Mouse (Mus musculus) limb, embryonic 12.5 days (tissue): ENCODE results near the gene Hoxd13. TPM values are rescaled to one million over a fixed set of nuclear protein-coding genes. Genes with fewer than 3 reads are reported as not detected.

Experiments used
- ATAC-seq: fragments of 200-750 bp; cut with Nextera tagmentation; 2 replicates; pipeline ENCODE4 v1.8.0; 2017; ENCODE audit warnings: low read depth, moderate TSS enrichment; ENCODE audit not compliant: insufficient number of reproducible peaks, insufficient read depth, low FRiP score, low TSS enrichment
- H3K27ac ChIP-seq: fragments of 300-500 bp; sonication (generic); 2 replicates; pipeline ENCODE4 v1.5.1; 2016; ENCODE audit warnings: mild to moderate bottlenecking, moderate library complexity
- H3K27me3 ChIP-seq: fragments of 300-500 bp; sonication (generic); 2 replicates; pipeline ENCODE4 v1.6.1; 2016; ENCODE audit warnings: mild to moderate bottlenecking, moderate library complexity
- H3K36me3 ChIP-seq: fragments of 300-500 bp; sonication (generic); 2 replicates; pipeline ENCODE4 v1.6.1; 2016; ENCODE audit warnings: mild to moderate bottlenecking, moderate library complexity
- H3K4me1 ChIP-seq: fragments of 300-500 bp; sonication (generic); replicated peaks from 2 replicates; pipeline ENCODE4 v1.6.1; 2016
- H3K4me2 ChIP-seq: fragments of 300-500 bp; sonication (generic); 2 replicates; pipeline ENCODE4 v1.6.1; 2016; ENCODE audit warnings: mild to moderate bottlenecking, moderate library complexity
- H3K4me3 ChIP-seq: fragments of 300-500 bp; sonication (generic); replicated peaks from 2 replicates; pipeline ENCODE4 v1.5.1; 2016; ENCODE audit warnings: mild to moderate bottlenecking
- H3K9ac ChIP-seq: fragments of 300-500 bp; sonication (generic); replicated peaks from 2 replicates; pipeline ENCODE4 v1.6.1; 2016; ENCODE audit warnings: mild to moderate bottlenecking, moderate library complexity
- H3K9me3 ChIP-seq: fragments of 300-500 bp; sonication (generic); 2 replicates; pipeline ENCODE4 v1.6.1; 2016; ENCODE audit warnings: mild to moderate bottlenecking, moderate library complexity
- WGBS: fragments of 180-500 bp; shearing (Covaris S2); methylation state at CpG from one replicate; pipeline ENCODE4 v1.1.7; 2016; 5-methylcytosine and 5-hydroxymethylcytosine counted together
- polyA plus RNA-seq: library from polyadenylated mRNA; unstranded; fragments of >200 nt; fragmentation: Nextera tagmentation; extraction: Ambion mirVana; gene quantifications from 2 replicates; pipeline ENCODE4 v1.2.1, GENCODE M21; 2016

Gene Hoxd13
- polyA plus RNA-seq, 1 experiment from 2014 or later, result 88.0 TPM

GRCm38 (mm10) chr2:74696442-74697335 is 28.6 kb downstream of the Hoxd13 start:
- ATAC-seq, result peak; percentile 16; the same call in 1 of the 2 replicates
- H3K27ac ChIP-seq, result peak overlapping the region; percentile 97
- H3K9ac ChIP-seq, result peak overlapping the region; percentile 93
- peak overlapping the region; percentile 66 for H3K4me3 ChIP-seq
- peaks cover 22% of the 10 kb centered on the region for H3K36me3 ChIP-seq
- peaks cover 62% of the 10 kb centered on the region for H3K27me3 ChIP-seq
- H3K4me2 ChIP-seq, result peak overlapping the region; percentile 92
- WGBS, result 3% methylated on average over 34 of the region's 34 CpGs
- H3K9me3 ChIP-seq, result no peaks in the 10 kb centered on the region
- peaks cover 75% of the 10 kb centered on the region for H3K4me1 ChIP-seq

- Histone ChIP-seq H3K27me3 (peaks cover 56% of the 10 kb centered on the region), H3K4me3 (peak within 1 kb of the TSS; percentile 66), H3K27ac (peak within 1 kb of the TSS; percentile 97), H3K9ac (peak within 1 kb of the TSS; percentile 93), H3K4me2 (peak within 1 kb of the TSS; percentile 92), H3K9me3 (no peaks in the 10 kb centered on the region), H3K36me3 (peaks cover 16% of the 10 kb centered on the region), H3K4me1 (peaks cover 68% of the 10 kb centered on the region)
- WGBS, result under 1% methylated on average over 43 of the region's 43 CpGs
- ATAC-seq, result peak; percentile 49; the same call in 1 of the 2 replicates
Observed at GRCm38 (mm10) chr2:74697567-74698121, 29.5 kb downstream of the Hoxd13 start, which contains the start of gene Hoxd9. Gene Hoxd9, plus strand, starts transcription at chr2:74697727.

- no peaks in the 10 kb centered on the region for H3K9me3 ChIP-seq
- peak overlapping the region; percentile 92 for H3K4me2 ChIP-seq
- H3K4me3 ChIP-seq, result peak overlapping the region; percentile 66
- H3K27ac ChIP-seq, result peak overlapping the region; percentile 97
- ATAC-seq, result peak; percentile 1; the same call in 1 of the 2 replicates
- peaks cover 12% of the 10 kb centered on the region for H3K36me3 ChIP-seq
- H3K27me3 ChIP-seq, result peaks cover 54% of the 10 kb centered on the region
- H3K9ac ChIP-seq, result peak overlapping the region; percentile 93
- peaks cover 60% of the 10 kb centered on the region for H3K4me1 ChIP-seq
- under 1% methylated on average over 67 of the region's 86 CpGs for WGBS
Observed at GRCm38 (mm10) chr2:74698201-74699052, 30.3 kb downstream of the Hoxd13 start.

- ATAC-seq, result no peak
- H3K27me3 ChIP-seq, result peaks cover 60% of the 10 kb centered on the region
- H3K4me2 ChIP-seq, result peak overlapping the region; percentile 92
- H3K9ac ChIP-seq, result peak overlapping the region; percentile 93
- H3K4me3 ChIP-seq, result peak overlapping the region; percentile 66
- peak overlapping the region; percentile 97 for H3K27ac ChIP-seq
- WGBS, result under 1% methylated on average over 17 of the region's 17 CpGs
- H3K4me1 ChIP-seq, result peaks cover 65% of the 10 kb centered on the region
- peaks cover 12% of the 10 kb centered on the region for H3K36me3 ChIP-seq
- no peaks in the 10 kb centered on the region for H3K9me3 ChIP-seq
Observed at GRCm38 (mm10) chr2:74699053-74699430, 30.9 kb downstream of the Hoxd13 start.

GRCm38 (mm10) chr2:74699664-74700545 is 31.8 kb downstream of the Hoxd13 start:
- WGBS, result 5% methylated on average over 23 of the region's 23 CpGs
- ATAC-seq, result no peak
- Histone ChIP-seq H3K9me3 (no peaks in the 10 kb centered on the region), H3K4me1 (peaks cover 64% of the 10 kb centered on the region), H3K27ac (peak overlapping the region; percentile 97), H3K36me3 (peaks cover 10% of the 10 kb centered on the region), H3K4me2 (peak overlapping the region; percentile 92), H3K27me3 (peaks cover 67% of the 10 kb centered on the region), H3K9ac (peak overlapping the region; percentile 93), H3K4me3 (peak overlapping the region; percentile 66)

- H3K9me3 ChIP-seq, result no peaks in the 10 kb centered on the region
- WGBS, result 4% methylated on average over 22 of the region's 22 CpGs
- peak overlapping the region; percentile 97; the same call in 1 of the 2 replicates for H3K27ac ChIP-seq
- peaks cover 3% of the 10 kb centered on the region for H3K36me3 ChIP-seq
- peak overlapping the region; percentile 92 for H3K4me2 ChIP-seq
- H3K4me1 ChIP-seq, result peaks cover 58% of the 10 kb centered on the region
- peak overlapping the region; percentile 66 for H3K4me3 ChIP-seq
- peak overlapping the region; percentile 93 for H3K9ac ChIP-seq
- ATAC-seq, result no peak
- H3K27me3 ChIP-seq, result peaks cover 64% of the 10 kb centered on the region
Observed at GRCm38 (mm10) chr2:74700546-74701112, 32.5 kb downstream of the Hoxd13 start.

- Histone ChIP-seq H3K36me3 (no peaks in the 10 kb centered on the region), H3K27me3 (peaks cover 61% of the 10 kb centered on the region), H3K4me3 (peak overlapping the region; percentile 21; the same call in 1 of the 2 replicates), H3K9me3 (no peaks in the 10 kb centered on the region), H3K4me1 (peaks cover 45% of the 10 kb centered on the region), H3K9ac (no peak overlapping the region), H3K4me2 (peak overlapping the region; percentile 38; the same call in 1 of the 2 replicates), H3K27ac (no peak overlapping the region)
- no peak for ATAC-seq
- 7% methylated on average over 17 of the region's 17 CpGs for WGBS
Observed at GRCm38 (mm10) chr2:74701949-74702819, 34.1 kb downstream of the Hoxd13 start.

GRCm38 (mm10) chr2:74702820-74703219 is 34.7 kb downstream of the Hoxd13 start:
- ATAC-seq, result no peak
- no peak overlapping the region for H3K4me3 ChIP-seq

GRCm38 (mm10) chr2:74703317-74703716 is 35.2 kb downstream of the Hoxd13 start:
- Histone ChIP-seq H3K27me3 (peaks cover 68% of the 10 kb centered on the region), H3K9me3 (no peaks in the 10 kb centered on the region), H3K4me1 (peaks cover 38% of the 10 kb centered on the region), H3K36me3 (no peaks in the 10 kb centered on the region), H3K27ac (no peak overlapping the region), H3K4me2 (peak overlapping the region; percentile 78; the same call in 1 of the 2 replicates), H3K9ac (no peak overlapping the region), H3K4me3 (no peak overlapping the region)
- 6% methylated on average over 10 of the region's 10 CpGs for WGBS
- no peak for ATAC-seq

More at GRCm38 (mm10) chr2:74702820-74703219, 34.7 kb downstream of the Hoxd13 start:
- no peaks in the 10 kb centered on the region for H3K9me3 ChIP-seq
- peaks cover 40% of the 10 kb centered on the region for H3K4me1 ChIP-seq
- 15% methylated on average over 6 of the region's 6 CpGs for WGBS
- no peak overlapping the region for H3K4me2 ChIP-seq
- no peak overlapping the region for H3K27ac ChIP-seq
- H3K9ac ChIP-seq, result no peak overlapping the region
- no peaks in the 10 kb centered on the region for H3K36me3 ChIP-seq
- peaks cover 64% of the 10 kb centered on the region for H3K27me3 ChIP-seq
